Mouse (Mus musculus) cerebral cortex, adult 2 months (tissue): ENCODE data around the gene Gm21985.

Experiments
- WGBS: fragments of 180-500 bp; shearing (Covaris S2); methylation state at CpG from one replicate; pipeline ENCODE4 v1.1.7; 2018; 5-methylcytosine and 5-hydroxymethylcytosine counted together

The Gm21985 gene

DNA sequence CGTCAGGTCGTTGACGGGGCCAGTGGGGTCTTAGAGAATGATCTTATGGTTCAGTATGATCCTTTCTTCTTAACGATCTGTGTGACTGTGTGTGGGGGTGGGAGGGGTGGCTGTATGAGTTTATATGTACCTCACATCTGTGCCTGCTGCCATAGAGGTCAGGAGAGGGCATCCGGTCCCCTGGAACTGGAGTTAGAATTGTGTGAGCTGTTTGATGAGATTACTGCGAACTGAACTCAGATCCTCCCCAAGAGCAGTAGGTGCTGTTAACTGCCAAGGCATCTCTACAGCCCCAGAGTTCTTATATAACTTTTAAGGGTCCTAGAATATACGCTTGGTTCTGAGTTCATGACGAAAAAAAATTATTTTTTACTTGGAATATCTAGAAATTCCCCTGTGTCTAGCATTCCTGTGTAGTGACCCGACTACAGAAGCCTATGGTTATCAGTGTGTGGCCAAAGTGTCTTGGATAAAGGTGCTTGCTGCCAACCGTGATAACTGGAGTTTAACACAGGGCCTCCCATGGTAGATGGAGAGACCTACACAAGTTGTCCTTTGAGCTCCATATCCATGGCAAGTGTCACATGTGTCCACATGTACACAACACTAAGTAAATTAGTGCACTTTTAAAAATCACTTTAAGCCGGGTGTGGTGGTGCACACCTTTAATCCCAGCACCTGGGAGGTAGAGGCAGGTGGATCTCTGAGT, 62.1 kb downstream of the Gm21985 start:
- whole genome bisulfite sequencing: 86% methylated on average over 11 of the region's 11 CpGs

DNA sequence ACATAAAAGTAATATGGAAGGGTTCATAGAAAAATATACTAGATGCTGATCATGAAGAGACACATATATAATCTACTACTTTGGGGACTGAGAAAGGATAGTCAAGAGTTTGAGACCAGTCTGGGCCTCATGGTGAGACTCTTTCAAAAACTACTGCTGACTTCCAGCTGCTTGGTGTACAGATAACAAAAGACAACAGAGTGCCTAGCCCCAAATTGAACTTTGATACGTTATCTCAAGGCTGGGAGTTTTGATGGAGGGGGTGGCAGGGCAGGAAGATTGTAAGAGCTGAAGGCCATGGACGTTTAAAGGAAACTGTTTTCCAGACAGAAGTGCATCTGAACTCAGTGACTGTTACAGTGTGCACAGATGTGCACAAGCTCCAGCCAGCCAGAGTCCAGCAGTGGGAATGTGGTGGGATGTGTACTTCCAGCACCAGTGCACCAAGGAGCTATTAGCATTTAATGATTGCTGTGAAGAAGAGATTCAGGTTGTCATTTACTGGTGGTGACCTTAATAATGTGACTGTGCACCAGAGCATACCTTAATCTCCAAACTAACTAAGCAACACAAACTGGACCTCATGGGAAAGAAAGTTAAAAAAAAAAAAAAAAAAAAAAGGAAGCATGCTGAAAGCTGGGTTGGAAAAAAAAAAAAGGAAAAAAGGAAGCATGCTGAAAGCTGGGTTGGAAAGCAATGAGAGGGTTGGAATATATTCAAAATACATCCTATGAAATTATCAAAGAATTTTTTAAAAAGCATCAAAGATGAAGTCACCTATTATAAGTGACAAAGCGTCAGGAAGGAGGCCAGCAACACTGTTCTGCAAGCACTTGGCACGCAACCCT, 66.2 kb downstream of the Gm21985 start:
- WGBS: 69% methylated on average over 4 of the region's 4 CpGs

DNA sequence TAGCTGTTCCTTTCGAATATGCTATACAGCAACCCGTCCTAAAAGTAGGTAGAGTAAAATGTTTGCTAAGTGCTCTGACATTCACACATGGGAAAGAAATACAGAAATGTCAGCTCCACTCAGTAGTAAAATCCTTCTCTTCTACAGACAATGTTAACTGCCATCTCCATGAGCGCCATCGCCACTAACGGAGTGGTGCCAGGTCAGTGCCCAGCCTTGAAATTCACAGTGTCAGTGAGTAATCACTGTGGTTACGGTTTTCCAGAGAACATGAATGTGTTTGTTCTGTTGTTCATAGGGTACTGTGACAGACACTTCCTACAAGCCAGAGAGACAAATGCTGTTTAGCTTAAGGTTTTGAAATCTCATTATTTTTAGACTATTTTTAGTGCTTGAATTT, 71.1 kb downstream of the Gm21985 start:
- WGBS: 91% methylated on average over 6 of the region's 6 CpGs

DNA sequence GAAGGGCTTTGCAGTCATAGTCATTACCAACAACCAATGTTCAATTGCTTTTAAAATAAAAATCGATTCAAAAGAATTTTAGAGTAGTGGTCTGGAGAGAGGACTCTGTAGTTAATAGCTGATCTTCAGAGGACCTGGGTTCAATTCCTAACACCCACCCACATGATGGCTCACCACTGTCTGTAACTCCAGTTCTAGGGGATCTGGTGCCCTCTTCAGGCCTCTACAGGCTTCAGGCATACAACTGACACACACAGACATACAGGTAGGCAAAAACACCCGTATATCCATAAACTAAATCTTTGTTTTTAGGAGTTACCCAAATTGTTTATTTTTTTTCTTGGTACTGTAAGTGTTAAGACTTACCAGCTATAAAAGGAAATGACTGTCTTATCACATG, 73.6 kb downstream of the Gm21985 start:
- 88% methylated on average over 2 of the region's 2 CpGs for WGBS

DNA sequence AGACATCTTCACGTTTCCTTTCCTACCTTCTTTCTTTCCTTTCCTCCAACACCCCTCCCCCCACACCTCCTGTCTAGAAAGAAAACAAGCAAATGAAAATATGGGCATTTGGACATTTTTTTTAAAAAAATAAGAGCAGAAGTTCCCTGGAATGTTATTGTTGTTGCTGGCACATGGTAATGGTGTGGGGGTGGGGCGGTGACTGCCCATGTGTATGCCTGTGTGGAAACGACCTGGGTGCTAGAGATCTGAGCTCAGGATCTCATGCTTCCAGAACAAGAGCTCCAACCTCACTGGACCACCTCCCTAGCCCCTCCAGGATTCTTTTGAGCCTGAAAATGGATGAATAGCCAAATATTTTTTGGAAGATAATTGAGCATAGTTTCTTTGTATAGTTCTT, 75.0 kb downstream of the Gm21985 start:
- WGBS: 65% methylated on average over 3 of the region's 3 CpGs

DNA sequence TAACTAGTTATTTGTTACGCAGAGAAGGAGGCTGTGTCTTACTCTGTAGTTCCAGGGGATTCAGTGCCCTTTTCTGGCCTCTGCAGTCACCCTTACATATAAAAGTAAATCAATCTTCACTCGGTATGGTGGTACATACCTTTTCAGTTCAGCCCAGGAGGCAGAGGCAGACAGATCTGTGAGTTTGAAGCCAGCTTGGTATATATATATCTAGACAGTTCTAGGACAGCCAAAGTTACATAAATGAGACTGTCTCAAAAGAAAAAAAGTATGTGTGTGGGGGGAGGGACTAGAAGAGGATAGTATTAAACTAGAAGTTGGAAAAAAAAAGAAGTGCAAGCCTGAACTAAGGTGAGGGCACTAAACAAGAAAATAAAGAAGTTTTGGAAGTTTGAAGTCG, 82.1 kb downstream of the Gm21985 start:
- 76% methylated on average over 3 of the region's 3 CpGs for WGBS

DNA sequence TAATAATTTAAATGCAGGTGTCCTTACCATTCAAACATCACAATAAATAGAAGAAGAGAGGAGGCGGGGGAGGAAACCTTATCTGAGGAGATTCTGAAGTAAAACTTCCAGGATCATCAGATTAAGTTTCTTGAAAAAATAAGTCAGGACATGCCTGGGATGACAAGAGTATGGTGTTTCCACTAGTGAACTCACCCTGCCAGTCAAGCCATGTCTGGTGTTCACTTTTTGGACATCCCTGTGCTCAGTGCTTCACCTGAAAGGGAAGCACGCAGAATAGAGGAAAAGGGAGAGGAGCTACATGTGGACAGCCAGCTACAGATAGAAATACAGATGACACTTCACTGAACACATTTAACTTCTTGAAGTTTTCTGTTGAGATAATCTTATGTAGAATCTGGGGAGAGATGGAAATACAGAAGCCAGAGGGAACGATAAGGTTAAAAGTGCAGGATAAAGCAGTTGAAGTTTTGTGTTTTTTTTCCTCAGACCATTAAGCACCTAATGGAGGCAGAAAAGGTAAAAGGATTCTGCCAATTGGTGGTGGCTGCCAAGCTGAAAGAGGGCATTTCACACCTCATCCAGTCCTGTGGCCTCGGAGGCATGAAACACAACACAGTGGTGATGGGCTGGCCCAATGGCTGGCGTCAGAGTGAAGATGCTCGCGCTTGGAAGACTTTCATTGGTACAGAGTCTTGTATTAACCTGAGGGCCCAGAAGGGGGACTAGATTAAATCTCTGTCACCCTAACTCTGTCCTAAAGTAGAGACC, 87.8 kb downstream of the Gm21985 start:
- 90% methylated on average over 7 of the region's 7 CpGs for WGBS

DNA sequence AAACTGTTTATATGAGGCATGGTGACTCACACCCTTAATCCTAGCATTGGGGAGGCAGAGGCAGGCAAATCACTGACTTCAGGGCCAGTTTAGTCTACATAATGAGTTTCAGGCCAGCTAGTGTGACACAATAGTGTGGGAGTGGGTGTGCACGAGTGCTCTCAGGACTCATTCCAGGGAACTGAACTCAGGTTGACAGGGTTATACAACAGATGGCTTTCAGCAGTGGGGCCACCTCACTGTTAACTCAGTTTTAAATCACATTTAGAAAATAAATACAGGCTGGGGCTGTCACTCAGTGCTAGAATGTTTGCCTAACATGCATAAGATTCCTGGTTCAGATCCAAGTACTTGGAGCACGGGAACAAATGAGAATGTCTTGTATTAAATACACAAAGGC, 93.5 kb downstream of the Gm21985 start:
- 36% methylated on average over 2 of the region's 2 CpGs for WGBS

DNA sequence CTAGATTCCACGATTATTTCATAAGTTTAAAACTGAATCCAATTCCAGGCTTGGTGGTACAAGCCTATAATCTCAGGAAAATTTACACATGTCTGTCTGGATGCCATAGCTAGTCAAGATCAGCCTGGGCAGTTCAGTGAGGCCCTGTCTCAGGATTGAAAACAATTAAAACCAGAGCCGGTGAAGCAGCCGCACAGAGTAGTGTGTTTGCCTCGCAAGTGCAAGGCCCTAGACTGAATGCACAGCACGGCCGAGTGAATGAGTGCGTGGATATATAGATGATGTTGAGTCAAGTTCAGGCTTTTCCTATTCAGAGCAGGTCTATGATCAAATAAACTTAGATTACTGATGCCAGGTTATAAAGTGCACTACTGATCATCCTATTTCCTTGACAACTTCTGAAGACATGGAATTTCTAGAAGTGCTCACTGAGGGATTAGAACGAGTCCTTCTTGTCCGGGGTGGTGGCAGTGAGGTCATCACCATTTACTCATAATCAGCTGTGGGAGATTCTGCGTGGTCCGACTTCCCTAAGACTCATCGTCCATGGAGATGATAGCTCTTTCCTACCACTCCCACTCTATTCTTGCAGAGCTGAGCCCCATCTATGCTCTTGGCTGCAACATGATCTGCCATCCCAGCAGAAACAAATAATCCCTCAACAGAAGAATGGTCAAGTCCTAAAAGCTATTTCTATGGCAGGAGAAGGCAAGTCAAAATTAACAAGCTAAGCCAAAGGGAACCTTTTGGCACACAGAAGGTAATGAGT, 94.1 kb downstream of the Gm21985 start:
- WGBS: 77% methylated on average over 12 of the region's 12 CpGs

DNA sequence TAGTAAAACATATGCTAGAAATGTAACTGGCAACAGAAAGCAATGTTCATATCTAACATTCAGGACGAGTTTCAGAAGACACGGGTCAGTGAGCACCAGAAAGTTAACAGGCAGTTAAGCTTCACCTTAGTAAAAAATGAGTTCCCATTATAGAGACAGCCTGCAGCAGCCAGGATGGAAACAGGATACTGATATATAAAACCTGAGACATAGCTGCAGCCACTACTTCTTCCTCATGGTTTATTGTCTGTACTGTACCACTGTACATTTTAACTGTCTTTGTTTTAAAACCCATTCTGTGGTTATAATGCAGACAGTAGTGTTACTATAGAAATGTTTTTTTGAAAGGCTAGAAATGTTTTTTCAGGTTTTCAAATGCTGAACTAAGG, 94.7 kb downstream of the Gm21985 start:
- WGBS: 56% methylated on average over 2 of the region's 2 CpGs

DNA sequence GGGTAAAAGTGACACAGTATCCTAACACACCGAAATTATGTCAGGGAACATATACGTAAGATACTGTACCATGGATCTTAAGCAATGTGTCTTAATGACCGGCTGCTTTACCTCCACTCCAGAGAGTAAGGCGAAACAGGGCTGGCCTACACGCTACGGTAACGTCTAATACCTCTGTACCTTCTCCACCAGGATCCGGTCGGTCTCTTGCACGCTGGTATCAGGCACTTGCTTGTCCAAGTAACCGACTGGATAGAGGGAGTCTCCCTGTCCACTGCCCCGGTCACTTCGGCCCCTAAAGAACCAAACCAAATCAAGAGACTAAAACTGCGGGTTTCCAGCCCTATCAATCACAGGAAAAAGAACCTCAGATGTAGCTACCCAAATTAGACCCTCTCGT, 101.1 kb downstream of the Gm21985 start:
- WGBS: 14% methylated on average over 15 of the region's 15 CpGs

DNA sequence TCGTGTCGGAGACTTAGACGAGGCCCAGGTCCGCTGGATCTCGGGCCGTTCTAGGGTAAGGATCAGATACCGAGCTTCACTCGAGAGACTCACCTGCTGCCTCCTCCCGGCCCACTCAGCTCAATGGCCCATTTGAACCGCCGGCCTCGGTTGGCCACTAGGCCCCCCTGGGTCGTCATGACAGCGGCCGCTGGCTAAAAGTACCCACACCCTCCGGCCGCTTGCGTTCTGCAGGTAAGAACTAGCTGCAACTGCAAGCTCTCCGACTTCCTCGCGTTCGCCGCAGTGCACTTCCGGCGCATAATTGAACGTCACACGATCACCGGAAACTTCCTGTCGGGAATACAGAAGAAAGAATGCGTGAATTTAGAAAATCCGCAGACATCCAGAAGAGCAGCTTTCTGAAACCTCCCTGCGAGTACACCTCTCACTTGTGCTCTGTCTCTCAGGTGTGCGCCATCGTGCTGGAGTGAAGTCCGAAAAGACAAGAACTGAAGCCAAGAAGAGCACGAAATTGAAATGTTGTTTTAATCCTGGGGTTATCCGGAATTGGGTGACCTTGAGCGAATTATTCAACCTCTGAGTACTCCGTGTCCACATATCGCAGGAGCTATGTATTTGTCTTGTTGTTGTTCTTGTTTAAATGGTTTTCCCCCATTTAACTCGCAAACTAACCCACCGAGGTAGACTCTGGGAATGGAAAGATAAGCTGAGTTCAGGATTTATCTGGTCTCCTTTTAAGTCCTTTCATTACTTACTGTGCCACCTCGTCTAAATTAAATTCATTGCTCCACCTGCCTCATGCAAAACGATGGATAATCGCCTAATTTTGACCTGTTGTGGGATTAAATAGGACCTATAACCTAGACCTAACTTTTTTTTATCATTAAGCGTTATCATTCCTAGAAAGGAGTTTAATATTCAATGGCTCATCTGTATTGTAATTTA, 101.9 kb downstream of the Gm21985 start, which contains the start of gene Emc4:
Gene Emc4, minus strand, starts transcription at position 302 of the 948 bp plus-strand sequence.
- 1% methylated on average over 46 of the region's 46 CpGs for WGBS

DNA sequence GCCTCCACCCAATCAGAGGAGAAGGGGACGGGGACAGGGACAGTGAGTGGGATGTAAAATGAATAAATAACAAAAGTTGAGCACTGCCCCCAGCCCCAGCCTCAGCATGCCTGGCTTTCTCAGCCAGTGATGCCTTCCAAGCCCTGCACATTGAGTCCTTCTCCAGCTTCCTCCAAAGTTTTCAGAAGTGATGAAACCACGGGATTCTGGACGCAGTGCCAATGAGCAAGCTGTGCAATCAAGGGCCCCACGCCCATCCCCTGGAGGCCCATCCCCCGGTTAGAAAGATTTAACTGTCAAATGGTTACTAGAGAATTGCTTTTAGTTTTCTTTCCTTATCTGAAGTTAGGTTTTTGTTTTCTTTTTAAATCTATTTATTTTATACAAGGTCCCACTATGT, 103.8 kb downstream of the Gm21985 start:
- 64% methylated on average over 5 of the region's 5 CpGs for WGBS

DNA sequence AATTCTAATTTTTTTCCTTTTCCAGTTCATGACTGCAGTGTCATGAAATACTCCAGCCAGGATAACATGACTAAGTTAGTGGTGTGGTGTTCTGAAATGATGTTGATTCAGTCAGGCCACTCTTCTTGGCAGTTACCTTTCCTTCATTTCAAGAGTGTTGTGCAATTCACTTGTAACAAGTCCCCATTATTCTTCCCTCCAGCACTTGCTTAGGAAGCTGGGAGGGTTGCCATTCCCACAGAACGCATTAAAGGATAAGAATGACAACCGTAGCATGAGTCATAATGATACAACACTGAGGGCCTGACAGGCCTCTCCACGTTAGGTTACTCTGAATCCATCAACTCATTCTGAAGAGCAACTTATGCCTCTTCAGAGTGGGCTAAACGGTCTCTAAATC, 107.0 kb downstream of the Gm21985 start:
- 58% methylated on average over 4 of the region's 4 CpGs for WGBS

DNA sequence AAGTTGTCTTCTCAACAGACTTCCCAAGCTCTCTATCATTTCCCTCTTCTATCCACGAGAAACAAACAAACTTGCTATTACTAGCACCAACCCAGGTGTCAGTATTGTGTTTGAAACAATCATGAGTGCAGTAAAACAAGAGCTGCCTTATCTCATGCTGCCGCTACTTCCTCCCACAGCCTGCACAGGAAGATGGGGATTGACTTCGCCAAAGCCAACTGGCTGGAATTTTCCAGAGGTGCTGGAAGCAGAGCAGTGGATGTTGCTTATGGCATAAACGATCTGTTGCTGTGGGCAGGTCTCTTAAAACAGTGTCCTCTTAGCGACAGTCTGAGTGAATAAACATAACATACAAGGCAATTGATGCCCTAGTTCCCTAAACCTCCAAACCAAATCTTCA, 108.5 kb downstream of the Gm21985 start:
- WGBS: 62% methylated on average over 5 of the region's 5 CpGs

DNA sequence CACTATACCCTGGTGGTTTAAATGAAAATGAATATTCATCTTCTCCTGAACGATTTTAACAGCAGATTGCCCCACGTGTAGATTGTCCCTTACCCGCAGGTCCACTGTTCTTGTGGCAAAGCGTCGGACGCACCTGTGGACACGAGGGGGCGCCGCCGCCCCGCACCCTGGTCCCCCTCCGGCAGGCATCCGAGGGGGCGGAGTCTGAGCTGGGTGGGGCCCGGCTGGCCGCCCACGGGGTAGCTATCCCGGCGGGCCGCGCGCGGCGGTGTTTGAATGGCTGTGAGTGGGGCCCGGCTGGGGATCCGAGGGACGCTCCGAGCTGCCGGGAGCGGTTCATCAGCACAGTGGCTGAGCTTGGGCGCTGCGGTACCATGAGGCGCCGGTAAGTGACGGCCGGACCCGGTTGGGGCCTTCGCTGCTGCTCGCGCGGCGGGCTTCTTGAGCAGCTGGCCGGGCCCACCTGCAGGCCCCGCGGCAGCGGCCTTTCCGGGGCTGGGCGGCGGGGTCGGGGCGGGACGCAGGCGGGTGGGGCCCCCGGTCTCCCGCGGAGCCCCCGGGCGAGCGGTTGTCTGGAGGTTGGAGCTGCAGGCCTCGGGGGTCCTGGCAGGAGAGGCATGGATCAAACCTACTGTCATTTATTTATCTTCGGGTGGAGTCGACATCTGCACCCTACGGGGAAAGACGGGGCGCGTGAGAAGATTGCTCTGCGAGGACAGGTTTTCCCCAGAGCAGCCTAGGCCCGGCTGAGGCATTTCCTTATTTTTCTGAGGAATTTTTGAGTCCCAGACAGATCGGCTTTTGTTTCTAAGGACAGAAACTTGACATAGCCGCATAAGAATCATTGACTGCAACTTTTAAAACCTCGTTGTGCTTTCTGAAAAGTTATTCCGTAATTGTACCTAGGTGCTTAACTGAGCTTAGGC, 113.1 kb downstream of the Gm21985 start, which contains the start of gene Katnbl1:
Gene Katnbl1, plus strand, starts transcription at position 239 of the 926 bp plus-strand sequence.
- under 1% methylated on average over 72 of the region's 72 CpGs for WGBS

DNA sequence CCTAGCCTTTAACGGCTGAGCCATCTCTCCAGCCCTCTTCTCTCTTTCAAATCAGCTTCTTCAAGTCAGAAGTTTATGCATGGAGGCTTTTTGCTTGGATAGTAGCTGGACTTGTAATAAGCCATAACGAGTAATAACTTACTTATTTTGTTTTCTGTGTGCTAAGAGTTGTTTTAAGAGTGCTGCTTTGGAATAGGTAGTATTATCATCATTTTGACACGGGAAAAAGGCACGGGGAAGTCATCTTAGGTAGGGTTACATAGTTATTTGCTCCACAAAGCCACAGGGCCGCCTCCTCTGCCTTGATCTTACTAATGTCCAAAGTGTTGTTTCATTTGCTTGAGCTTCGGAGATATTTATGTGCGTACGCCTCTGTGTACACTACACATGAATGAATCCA, 114.0 kb downstream of the Gm21985 start:
- WGBS: 27% methylated on average over 8 of the region's 8 CpGs

DNA sequence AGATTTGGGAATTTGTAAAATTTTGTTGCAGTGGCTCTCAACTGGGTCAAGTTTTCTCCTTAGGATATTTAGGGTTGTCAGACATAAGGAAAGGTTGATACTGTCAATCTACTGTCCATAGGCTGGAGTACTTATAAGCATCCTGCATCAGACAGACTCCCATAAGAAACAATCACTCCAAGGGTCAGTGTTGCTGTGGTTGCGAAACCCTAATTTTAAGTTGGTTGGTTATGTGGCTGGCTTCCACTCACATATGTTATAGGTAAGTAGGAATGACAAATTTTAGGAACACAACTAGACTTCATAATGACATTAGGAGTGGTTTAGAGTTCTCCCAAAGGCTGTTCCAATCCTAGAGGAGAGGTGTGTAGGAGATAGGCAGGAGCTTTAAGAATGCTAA, 115.1 kb downstream of the Gm21985 start:
- WGBS: 98% methylated on average over 1 of the region's 1 CpGs

DNA sequence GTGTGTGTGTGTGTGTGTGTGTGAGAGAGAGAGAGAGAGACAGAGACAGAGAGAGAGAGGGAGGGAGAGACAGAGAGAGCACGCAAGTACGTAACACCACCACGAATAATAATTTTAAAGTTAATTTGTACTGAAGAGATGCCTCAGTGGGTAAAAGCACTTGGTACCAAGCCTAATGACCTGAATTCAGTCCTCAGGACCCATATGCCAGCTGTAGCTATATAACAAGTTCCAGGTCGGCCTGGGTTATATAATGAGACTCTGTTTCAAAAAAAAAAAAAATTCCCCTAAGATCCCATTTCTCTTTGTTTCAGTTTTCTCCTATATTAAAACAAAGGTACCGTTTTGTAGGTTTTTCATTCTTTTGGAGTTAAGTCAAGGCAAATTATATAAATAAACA, 124.7 kb downstream of the Gm21985 start:
- 52% methylated on average over 5 of the region's 5 CpGs for WGBS
